Mouse (Mus musculus) yolk sac, embryonic 10.5 days (tissue): ENCODE measurements around the gene Invs.
"Not testable (repeated sequence)": the region's sequence is repeated elsewhere in the genome, so short reads cannot be mapped to it uniquely, and the experiment has no call there.

Source experiments
- DNase-seq: peaks from one replicate; pipeline ENCODE4 v3.0.0-alpha.2; 2017; ENCODE audit warnings: low spot score

Gene Invs

DNA sequence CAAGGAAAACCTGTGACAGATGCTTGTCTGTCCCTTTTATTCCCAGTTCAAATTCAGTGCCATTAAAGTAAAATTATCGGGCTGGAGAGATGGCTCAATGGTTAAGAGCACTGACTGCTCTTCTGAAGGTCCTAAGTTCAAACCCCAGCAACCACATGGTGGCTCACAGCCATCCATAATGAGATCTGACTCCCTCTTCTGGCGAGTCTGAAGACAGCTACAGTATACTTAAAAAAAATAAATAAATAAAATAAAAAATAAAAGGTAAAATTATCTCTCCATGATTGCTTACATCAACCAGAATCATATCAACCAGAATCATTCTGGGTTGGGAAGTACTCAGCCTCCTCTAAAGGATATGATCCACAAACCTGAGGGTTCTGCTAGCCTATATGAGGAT is 48.5 kb downstream of the Invs start:
- DNase-seq = no peak

DNA sequence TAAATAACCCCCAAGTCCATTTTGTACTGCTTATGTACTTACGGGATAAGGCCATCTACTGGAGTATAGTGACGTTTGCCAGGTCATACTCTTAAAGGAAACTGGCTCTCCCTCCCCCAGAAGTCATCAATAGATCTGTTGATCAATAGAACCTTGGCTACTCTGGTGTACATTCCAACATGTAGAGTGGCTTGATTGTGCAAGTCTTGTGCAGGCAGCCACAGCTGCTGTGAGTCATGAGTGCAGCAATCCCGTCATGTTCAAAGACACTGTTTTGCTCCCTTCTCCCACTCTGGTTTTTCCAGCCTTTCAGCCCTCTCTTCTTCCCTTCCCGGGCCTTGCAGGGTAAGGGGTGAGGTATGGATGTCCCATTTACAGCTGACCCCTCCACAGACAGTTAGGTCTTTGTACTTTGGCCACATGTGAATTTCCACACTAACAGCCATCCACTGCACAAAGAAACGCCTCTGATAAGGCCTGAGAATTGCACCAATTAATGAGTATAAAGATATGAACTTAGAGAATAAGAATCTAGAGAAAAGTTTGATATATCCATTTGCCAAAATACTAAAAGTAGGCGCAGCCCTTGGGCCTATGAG is 53.0 kb downstream of the Invs start:
- no peak for DNase-seq

DNA sequence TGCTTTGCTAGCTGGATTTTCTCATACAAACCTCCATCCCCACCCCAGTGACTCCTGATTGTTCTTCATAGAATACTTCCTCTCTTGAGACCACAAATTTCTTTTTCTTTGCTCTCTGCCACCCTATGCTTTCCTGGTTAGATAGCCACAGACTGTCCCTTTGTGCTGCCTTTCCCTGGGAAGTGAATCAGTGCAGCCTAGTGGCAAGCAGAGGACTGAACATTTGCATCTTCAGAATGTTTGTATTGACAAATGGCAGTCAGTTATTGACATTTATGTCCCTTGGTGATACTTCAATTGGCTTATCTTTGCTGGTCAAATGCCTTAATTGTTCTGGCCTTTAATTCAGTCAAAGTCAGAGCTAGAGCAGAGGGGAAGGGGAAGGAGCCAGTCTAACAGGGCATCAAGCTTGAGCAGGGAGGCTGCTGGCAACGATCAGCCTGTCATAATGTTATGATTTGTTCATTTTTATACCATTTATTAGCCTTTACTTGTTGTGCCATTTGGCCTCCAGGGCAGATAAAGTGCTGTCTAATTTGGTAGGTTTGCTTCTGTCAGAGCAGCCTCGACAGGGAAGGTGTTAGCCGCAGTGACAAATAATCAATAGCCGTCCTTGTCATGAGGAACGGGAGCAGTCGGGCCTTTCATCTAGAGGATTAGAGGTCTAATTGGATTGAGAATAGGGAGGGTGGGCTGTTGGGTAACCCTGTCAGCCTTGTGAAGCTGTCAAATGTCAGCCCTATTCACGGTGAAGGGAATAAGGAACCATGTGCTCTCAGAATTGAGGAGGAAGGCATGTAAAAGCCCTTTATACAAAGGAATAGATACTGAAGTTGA is 55.6 kb downstream of the Invs start:
- DNase-seq = no peak

DNA sequence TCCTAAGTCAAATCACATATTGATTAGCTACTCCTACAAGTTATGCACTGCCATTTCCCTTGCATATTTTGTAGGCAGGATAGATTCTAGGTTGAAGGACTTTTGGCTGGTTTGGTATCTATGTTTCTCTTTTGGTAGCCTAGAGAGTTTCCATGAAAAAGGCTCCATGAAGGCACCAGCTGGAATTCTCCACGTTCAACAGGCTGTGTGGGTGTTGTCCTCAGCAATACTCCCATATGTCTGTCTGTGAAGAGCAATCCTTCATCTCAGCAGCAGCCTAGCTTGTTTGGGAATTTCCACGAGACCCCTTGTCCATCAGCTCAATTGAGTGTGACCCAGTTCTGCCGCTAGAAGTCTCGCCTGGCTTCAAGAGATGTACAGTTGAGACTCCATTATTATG is 63.1 kb downstream of the Invs start:
- no peak for DNase-seq

DNA sequence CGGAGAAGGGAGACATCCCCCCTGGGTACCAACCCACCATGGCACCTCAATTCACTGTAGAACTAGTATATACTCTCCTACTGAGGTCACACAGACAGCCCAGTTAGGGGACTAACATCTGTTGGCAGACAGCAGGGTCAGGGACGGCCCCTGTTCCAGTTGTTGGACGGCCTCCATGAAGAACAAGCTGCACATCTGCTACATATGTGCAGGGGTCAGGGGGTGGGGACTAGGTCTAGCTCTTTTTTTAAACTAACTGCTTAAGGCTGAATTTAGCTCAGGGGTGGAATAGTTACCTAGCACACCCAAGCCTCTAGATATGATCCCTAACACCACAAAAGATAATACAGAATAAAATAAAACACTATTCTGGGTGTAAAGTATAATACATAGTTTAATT is 82.8 kb downstream of the Invs start:
- DNase-seq = no peak

DNA sequence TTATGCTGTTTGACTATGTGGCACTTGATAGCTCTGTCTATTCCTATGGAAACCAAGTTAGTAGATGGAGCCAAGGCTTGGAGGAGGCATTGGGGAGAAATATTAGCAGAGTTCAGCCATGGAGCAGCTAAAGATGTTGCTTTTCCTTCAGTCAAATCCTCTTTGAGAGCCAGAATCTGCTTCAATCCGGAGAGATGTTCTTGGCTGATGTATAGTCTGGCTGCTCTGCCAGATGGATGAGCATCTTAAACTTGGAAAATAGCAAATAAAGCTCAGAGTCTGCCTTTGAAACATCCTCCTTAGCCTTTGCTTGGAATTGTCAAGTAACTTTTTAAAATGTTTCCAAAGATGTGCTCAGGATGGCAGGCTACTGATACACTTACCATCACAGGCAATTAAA is 91.5 kb downstream of the Invs start:
- no peak for DNase-seq

DNA sequence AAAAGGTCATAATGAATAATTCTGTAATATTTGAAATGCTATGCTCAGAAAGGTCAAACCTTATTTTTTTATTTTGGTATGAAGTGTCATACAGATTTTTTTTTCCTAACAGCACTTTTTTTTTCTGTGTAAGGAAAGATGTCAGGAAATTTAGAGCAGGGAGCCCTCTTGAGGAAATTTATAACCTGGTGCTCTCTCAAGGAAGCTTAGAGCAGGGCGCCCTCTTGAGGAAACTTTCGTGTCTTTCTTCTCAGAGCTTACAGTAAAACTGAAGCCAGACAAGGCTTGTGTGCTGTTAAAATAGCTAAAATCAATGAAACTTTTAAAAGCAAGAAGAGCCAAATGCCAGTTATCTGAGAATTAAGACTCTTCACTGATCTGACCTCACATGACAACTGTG is 101.4 kb downstream of the Invs start:
- DNase-seq = peak; percentile 22

DNA sequence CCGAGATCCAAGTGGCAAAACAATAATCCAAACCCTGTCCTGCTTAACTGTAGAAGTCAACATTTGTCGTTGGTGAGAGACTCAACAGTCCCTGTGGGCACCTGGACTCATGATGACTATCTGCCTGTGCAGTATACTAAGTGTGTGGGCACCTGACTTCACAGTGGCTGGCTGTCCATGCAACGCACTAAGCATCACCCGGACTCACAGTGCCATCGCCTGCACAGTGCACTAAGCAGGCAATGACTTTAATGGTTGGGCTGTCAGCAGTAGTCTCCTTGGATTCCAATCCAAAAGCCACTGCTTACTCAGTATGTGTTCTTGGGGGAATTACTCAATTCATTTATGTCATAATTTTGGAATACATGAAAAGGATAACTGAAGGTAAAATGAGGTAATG is 102.9 kb downstream of the Invs start:
- DNase-seq = no peak

DNA sequence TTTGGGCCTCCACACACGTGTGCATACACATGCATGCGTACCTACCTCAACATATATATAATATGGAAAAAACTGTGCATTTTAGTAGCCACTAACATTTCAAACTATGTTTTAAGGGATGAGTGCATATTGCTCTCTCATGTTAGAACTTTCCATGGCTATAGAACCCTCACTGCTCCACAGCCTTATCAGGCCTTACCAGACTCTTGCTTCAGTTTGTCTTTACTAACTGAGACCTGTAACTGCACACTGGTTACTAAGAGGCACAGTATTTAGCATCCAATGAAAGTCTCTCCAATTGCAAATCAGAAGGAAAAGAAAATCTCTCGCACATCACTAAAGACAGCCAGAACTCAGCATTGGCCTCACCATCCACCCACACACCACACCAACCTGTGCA is 117.4 kb downstream of the Invs start:
- DNase-seq = no peak

DNA sequence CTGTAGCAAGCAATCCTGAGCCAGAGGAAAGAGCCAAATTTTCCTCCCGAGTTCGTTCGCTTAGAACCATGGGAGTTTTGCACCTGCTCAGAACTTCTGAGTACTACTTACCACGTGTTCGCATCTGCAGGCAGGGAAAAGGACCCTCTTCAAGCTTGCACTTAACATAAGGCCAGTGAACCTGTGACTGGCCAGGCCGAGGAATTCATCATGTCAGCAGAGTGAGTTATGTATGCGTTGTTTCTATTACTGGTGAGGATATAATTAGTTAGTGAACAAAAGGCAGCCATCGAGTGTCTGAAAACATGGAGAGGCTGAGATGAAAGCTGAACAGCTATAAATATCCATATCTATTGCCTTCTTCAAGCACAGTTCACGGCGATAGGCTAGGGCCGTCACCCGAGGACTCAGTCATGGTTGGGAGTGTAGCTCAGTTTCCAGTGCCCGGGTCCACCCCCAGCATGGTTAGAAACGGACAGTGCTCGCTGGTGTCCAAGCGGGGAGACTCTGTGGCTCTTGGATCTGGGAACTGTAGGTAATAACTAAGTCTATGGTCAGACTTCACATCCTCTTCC is 123.6 kb downstream of the Invs start:
- DNase-seq = no peak

DNA sequence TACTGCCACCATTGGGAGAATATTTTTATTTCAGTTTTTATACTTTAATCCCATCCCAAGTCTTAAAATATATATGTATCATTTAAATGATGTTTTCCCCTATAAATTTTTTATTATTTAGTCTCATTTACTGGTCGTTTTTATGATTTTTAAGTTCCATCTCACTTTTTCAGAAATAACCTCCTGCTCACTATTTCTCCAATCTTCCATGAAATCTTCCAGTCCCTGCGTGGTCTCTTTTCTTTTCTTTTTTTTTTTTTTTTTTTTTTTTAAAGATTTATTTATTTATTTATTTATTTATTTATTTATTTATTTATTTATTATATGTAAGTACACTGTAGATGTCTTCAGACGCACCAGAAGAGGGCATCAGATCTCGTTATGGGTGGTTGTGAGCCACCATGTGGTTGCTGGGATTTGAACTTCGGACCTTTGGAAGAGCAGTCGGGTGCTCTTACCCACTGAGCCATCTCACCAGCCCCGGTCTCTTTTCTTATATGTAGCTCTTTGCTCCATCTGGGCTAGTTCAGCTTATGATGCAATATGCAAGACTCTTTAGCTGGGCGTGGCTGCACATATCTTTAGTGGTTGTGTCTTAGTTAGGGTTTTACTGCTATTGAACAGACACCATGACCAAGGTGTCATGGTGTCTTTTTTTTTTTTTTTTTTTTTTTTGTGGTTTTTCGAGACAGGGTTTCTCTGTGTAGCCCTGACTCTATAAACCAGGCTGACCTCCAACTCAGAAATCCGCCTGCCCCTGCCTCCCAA is 126.3 kb downstream of the Invs start:
- not testable (repeated sequence) for DNase-seq

DNA sequence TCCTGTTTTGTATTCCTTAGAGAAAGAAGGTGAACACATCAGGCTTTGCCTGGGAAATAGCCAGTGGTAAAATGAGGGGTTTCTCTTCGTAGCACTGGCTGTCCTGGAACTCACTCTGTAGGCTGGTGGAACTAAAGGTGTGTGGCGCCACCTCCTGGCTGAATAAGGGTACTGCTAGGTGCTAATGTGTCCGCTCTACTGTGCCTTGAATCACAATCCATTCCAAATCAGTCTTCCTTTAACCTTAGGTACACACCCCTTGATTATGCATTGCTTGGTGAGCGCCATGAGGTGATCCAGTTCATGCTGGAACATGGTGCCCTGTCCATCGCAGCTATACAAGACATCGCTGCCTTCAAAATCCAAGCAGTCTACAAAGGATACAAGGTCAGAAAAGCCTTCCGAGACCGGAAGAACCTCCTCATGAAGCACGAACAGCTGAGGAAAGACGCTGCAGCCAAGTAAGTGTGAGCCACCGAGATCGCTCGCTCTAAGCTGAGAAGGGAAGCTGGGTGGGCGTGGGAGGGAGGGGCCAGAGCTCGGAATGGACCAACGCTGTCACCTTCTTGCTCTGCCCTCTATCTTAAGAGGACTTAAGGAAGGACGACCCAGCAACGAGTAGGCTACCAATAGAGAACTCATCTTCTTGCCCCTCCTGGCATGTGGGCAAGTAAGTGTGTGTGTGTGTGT is 127.9 kb downstream of the Invs start:
- peak; percentile 36 for DNase-seq

DNA sequence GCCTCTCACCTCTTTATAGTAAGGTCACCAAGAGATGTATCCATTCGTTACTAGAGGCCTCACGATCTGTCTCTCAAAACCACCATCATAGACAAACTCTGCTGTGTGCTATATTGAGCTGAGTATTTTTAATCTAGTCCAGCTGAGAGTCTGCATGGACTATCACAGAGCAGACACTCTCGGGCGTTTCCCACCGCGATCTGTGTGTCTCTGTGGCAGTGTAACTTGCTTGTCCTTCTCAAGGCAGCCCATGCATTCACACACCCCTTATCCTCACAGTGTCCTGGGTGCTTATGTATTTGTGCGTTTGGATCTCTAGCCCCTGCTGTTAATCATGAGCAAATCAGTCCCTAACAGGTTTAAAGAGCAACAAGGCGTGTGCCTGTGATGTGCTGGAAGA is 133.9 kb downstream of the Invs start:
- DNase-seq = no peak

DNA sequence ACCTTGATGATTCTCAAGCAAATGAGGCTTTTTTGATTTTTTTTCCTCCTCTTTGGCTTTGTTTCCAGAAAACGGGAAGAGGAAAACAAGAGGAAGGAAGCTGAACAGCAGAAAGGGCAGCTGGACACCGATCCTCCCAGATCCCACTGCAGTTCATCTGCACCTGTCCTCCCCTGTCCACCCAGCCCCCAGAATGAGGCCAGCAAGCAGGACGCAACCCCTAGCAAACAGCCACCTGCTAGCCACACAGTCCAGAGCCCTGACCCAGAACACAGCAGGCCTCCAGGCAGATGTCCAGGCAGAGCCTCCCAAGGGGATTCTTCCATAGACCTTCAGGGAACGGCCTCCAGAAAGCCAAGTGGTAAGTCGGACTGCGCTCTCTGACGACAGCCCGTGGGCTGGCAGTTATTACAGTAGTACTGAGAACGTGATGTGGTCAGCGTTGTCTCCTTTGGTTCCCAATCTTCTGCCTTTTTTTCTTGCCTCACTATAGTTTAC is 136.3 kb downstream of the Invs start:
- DNase-seq = no peak

DNA sequence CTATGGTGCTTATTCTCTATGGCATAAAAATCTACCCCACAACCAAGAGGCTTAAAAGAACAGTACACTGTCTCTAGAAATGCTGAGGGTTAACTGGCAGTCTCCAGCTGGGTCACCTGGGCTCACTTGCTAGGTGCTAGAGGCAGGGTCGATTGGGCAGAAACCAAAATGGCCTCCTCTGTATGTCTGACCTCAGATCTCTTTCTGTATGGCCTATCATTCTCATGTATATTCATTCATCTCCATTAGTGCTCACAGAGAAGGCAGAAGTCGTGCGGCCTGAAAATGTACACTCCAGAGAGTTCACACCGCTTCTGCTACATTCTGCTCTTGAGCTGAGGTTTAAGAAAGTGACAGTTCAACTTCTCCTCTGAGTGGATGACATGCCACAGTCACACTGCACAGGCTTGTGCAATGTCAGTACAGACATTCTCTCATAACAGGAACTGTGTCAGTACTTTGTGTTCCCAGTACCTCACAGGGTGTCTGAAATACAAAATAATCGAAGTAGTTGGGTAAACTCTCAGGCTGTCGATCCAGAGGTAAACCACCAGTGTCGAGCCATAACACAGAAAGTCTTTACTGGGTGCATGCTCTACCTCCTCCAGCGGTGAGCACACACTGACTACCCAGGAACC is 139.4 kb downstream of the Invs start:
- DNase-seq = no peak

DNA sequence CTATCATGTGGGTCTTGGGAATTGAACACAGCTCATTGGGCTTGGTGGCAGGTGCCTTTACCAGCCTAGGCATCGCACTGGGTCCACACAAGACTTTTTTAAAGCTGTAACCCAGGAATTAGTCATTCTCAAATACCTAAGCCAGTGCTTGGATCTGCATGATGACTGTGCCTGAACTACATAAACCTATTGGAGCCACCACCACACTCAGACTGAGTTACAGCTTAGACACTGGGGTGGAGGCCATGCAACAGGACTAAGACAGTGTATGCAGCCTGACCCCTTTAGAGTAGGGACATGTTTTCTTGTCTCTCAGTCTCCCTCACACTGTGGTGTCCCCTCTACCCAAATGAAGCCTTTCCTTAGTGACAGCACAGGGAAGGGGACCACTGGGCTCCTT is 143.1 kb downstream of the Invs start:
- DNase-seq = no peak

DNA sequence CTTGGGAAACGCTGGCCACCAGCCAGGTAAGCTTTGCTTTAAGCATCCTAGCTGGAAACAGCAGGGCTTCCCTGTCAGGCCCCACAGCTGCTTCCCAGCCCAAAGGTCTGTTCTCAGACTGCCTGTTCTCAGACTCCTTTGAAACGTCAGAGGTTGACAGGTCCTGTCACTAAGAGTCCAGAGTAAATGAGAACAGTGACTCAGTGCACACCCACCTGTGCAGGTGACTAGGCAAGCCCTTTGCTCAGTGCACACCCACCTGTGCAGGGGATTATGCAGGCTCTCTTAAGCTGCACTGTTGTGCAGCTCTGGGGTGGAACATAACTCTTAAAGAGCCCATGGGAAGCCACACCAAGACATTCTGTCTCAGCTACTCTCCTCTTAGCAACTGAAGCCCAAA is 144.2 kb downstream of the Invs start:
- DNase-seq = no peak

DNA sequence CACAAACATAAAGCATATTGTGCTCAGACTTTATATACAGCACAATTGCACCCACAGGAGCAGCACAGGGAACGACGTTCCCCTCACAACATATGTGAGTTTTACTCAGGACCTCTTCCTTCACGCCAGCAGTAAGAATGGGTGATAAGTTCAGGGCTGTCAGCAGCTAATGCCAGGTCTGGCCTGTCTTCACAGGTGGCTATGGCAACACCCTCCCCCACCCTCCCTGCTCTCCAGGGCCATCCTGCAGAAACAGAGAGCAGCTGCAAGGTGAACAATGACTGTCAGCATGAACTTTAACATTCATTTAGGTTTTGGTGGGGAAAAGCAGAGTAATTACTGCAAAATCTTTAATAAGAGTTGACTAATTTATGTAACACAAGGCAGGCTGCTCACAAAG is 147.9 kb downstream of the Invs start:
- DNase-seq = no peak

DNA sequence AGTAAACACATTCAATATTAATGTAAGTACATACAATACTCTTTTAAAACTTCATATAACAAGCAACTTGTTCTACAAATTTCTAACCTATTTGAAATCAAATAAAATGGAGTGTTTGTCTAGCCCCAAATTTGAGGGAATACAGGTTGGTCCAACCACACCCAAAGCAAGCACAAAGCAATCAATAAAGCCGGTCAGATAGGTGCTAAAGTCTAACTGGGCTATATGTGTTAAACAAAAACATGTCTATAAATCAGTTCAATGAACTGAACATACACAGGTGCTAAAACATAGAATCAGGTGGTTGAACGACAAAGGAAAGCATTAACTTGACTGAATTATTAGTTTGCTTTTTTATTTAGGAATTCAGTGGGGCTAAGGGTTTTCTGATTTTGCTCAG is 148.5 kb downstream of the Invs start:
- no peak for DNase-seq

DNA sequence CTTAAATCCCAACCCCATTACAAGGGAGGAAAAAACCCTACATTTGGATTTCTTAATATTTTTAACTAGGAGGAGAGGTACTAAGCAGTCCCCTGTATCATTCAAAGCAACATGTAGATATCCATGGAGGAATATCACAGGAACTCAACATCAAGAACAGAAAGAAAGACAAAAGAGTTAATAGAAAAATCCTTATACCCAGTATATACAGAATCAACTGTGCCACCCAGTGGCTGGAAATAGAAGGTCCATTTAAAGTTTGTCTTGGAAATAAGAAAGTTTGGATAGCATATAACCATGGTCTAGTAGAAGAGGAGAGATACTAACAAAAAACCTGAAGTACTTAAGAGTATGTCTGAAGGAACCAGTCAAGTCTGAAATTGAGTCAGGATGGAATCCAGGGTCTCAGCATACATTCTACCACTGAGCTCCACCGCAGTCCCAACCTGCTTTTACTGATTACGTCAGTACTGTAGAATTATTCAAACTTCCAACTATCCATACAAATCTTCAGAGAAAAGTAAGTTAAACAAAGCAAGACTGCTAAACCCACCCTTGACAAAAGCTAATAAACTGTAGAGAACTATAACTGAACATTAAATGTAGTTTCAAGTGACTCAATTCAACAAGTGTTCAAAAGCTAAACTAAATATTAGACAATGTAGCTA is 174.7 kb downstream of the Invs start:
- no peak for DNase-seq

DNA sequence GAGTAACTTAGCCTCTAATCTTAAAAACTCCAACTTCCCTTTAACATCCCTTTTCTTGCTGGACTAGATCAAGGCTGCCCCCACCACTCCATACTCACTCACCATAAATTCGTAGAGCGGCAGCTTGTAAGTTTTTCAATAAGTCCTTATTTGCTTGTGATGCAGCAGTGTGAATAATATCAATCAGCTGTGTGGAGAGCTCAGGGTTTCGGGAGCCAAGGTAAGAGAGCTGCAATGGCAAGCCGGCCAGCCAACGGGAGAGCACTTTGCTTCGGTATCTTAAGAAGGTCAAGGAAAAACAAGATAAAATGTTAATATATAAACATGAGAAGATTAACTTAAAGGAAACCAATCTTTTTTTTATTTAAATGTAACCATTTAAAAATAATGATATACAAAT is 178.9 kb downstream of the Invs start:
- no peak for DNase-seq
